Mouse (Mus musculus) hindbrain, embryonic 15.5 days (tissue): ENCODE measurements around the gene Arf3. TPM values are rescaled to one million over a fixed set of nuclear protein-coding genes. Genes with fewer than 3 reads are reported as not detected.
"Not testable (repeated sequence)": the region's sequence is repeated elsewhere in the genome, so short reads cannot be mapped to it uniquely, and the experiment has no call there.

Experiments
- ATAC-seq: fragments of 200-750 bp; cut with Nextera tagmentation; 2 replicates; pipeline ENCODE4 v1.8.0; 2017; ENCODE audit warnings: low read depth, moderate number of reproducible peaks, moderate TSS enrichment; ENCODE audit not compliant: low FRiP score
- H3K27ac ChIP-seq: fragments of 300-500 bp; sonication (generic); replicated peaks from 2 replicates; pipeline ENCODE4 v1.5.1; 2015; ENCODE audit warnings: mild to moderate bottlenecking, inconsistent platforms
- H3K27me3 ChIP-seq: fragments of 300-500 bp; sonication (generic); 2 replicates; pipeline ENCODE4 v1.6.1; 2015; ENCODE audit warnings: control low read depth, inconsistent platforms
- H3K36me3 ChIP-seq: fragments of 300-500 bp; sonication (generic); 2 replicates; pipeline ENCODE4 v1.6.1; 2015; ENCODE audit warnings: control low read depth, inconsistent platforms
- H3K4me1 ChIP-seq: fragments of 300-500 bp; sonication (generic); replicated peaks from 2 replicates; pipeline ENCODE4 v1.6.1; 2015; ENCODE audit warnings: control low read depth, inconsistent platforms
- H3K4me2 ChIP-seq: fragments of 300-500 bp; sonication (generic); 2 replicates; pipeline ENCODE4 v1.6.1; 2015; ENCODE audit warnings: moderate library complexity, mild to moderate bottlenecking, inconsistent platforms
- H3K4me3 ChIP-seq: fragments of 300-500 bp; sonication (generic); 2 replicates; pipeline ENCODE4 v1.5.1; 2015; ENCODE audit warnings: mild to moderate bottlenecking, inconsistent platforms
- H3K9ac ChIP-seq: fragments of 300-500 bp; sonication (generic); 2 replicates; pipeline ENCODE4 v1.6.1; 2015; ENCODE audit warnings: inconsistent platforms
- H3K9me3 ChIP-seq: fragments of 300-500 bp; sonication (generic); 2 replicates; pipeline ENCODE4 v1.6.1; 2016; ENCODE audit warnings: control low read depth, inconsistent platforms
- WGBS: fragments of 180-500 bp; shearing (Covaris S2); methylation state at CpG from one replicate; pipeline ENCODE4 v1.1.7; 2015; 5-methylcytosine and 5-hydroxymethylcytosine counted together
- polyA plus RNA-seq: library from polyadenylated mRNA; unstranded; fragments of >200 nt; fragmentation: Nextera tagmentation; extraction: Ambion mirVana; gene quantifications from 2 replicates; pipeline ENCODE4 v1.2.1, GENCODE M21; 2015

The Arf3 gene
- polyA plus RNA-seq, 1 experiment from 2014 or later, result 107 TPM

DNA sequence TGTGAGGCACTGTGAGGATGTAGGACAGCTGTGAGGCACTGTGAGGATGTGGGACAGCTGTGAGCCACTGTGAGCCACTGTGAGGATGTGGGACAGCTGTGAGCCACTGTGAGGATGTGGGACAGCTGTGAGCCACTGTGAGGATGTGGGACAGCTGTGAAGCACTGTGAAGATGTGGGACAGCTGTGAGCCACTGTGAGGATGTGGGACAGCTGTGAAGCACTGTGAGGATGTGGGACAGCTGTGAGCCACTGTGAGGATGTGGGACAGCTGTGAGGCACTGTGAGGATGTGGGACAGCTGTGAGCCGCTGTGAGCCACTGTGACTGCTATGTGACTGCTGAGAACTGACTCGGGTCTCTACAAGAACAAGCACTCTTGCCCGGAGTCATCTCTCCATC is 19.2 kb downstream of the Arf3 start:
- WGBS, result 97% methylated on average over 3 of the region's 3 CpGs
- H3K9ac ChIP-seq, H3K9me3 ChIP-seq, H3K27ac ChIP-seq, H3K27me3 ChIP-seq, H3K4me3 ChIP-seq, H3K4me1 ChIP-seq, ATAC-seq, H3K4me2 ChIP-seq: not testable (repeated sequence)
- H3K36me3 ChIP-seq, result peaks cover 34% of the 10 kb centered on the region

DNA sequence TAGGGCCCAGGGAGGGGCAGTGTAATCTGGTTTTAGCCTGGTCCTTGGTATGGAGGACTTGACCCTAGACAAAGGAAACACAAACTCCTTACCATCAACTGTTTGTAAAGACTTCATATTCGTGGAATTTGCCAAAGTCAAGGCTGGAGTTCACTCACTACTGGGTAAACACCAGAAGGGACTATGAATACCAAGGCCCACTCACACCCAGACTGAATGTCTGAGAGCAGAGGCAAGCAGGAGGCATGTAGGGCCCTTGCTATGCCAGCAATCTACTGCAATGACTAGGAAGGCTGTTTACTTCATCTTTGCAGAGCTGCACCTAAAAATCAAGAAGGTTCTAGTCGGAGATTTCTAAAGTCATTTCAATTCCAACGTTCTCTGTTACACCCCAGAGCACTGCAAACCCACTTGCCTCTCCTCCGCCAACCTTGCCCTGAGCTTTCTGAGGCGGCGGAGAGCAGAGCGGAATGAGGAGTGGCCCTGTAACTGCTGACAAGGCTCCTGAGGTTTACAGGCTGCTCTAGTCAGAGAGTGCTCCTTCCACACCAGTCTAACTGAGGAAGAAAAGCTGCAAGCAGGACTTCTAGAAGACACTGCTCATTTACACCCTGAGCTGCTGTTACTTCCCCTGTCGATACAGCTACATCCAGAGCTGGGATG is 20.1 kb downstream of the Arf3 start:
- Histone ChIP-seq H3K4me3 (no peak overlapping the region), H3K27me3 (no peaks in the 10 kb centered on the region), H3K4me2 (no peak overlapping the region), H3K9ac (no peak overlapping the region), H3K36me3 (peaks cover 38% of the 10 kb centered on the region), H3K4me1 (no peaks in the 10 kb centered on the region), H3K9me3 (no peaks in the 10 kb centered on the region), H3K27ac (no peak overlapping the region)
- no peak for ATAC-seq
- WGBS, result 83% methylated on average over 8 of the region's 8 CpGs

DNA sequence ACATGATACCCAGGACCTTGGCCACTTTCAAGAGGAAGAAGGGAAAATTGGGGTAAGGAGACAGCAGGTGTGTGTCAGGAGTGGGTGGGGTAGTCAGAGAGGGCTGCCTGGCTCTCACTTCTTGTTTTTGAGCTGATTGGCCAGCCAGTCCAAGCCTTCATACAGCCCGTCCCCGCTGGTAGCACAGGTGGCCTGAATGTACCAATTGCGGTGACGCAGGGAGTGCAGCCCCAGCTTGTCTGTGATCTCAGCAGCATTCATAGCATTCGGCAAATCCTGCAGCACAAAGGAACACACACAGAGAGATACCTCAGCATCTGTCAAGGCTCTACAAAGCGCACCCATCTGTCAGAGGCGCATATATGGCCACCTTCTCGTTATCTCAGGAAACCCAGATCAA is 22.8 kb downstream of the Arf3 start:
- Histone ChIP-seq H3K36me3 (peaks cover 57% of the 10 kb centered on the region), H3K27me3 (no peaks in the 10 kb centered on the region), H3K4me2 (no peak overlapping the region), H3K4me1 (no peaks in the 10 kb centered on the region), H3K9me3 (no peaks in the 10 kb centered on the region), H3K9ac (no peak overlapping the region), H3K27ac (no peak overlapping the region), H3K4me3 (no peak overlapping the region)
- no peak for ATAC-seq
- WGBS, result 88% methylated on average over 8 of the region's 8 CpGs

DNA sequence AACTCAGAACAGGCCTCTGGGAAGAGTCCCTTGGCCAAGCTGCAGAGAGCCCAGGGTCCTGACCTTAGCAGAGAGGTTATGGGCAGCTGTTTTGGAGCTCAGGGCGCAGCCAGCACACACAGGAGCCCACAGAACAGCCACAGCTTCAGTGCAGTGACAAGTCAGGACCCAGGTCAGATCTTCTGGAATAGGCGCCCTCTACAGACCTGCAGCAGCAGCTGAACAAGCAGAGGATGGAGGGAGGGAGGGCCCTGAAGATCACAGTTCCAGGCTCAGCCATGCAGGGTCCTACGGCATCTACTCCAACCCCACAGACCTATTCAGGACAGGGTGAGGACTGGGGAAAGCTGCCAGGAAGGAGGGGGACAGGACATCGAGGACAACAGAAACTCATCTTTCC is 24.2 kb downstream of the Arf3 start:
- no peak overlapping the region for H3K27ac ChIP-seq
- H3K27me3 ChIP-seq, result no peaks in the 10 kb centered on the region
- 0 out of 2 replicates have a peak, but pooled peaks have one; percentile 19 for ATAC-seq
- WGBS, result 63% methylated on average over 4 of the region's 4 CpGs
- H3K4me2 ChIP-seq, result no peak overlapping the region
- H3K4me1 ChIP-seq, result no peaks in the 10 kb centered on the region
- no peak overlapping the region for H3K4me3 ChIP-seq
- no peaks in the 10 kb centered on the region for H3K9me3 ChIP-seq
- H3K36me3 ChIP-seq, result peaks cover 59% of the 10 kb centered on the region
- H3K9ac ChIP-seq, result no peak overlapping the region

DNA sequence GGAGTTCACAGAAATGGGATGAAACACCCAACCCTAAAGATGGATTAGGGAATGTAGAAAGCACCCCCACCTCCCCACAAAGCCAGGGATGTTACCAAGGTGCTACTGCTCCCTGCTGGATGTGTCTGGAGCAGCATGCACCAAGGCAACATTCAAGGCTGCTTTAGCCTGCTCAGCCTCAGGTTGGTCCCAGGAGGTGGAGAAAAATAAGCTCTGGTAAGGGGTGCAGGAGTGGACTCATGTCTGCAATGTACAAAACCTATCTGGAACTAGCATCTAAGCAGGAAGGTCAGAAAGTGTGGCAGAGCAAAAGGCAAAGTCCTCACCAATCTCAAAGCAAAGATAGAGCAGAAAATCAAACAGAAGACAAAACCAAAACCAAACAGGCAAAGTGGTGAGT is 25.1 kb downstream of the Arf3 start:
- Histone ChIP-seq H3K4me1 (no peaks in the 10 kb centered on the region), H3K4me3 (no peak overlapping the region), H3K27me3 (no peaks in the 10 kb centered on the region), H3K4me2 (no peak overlapping the region), H3K36me3 (peaks cover 59% of the 10 kb centered on the region), H3K9me3 (no peaks in the 10 kb centered on the region), H3K9ac (no peak overlapping the region), H3K27ac (no peak overlapping the region)
- ATAC-seq, result no peak

GRCm38 (mm10) chr15:98736521-98736920 is 26.5 kb downstream of the Arf3 start:
- 91% methylated on average over 10 of the region's 10 CpGs for WGBS
- no peak for ATAC-seq
- Histone ChIP-seq H3K4me2 (no peak overlapping the region), H3K9me3 (no peaks in the 10 kb centered on the region), H3K4me1 (no peaks in the 10 kb centered on the region), H3K9ac (no peak overlapping the region), H3K36me3 (peaks cover 51% of the 10 kb centered on the region), H3K27me3 (no peaks in the 10 kb centered on the region), H3K4me3 (no peak overlapping the region), H3K27ac (no peak overlapping the region)

GRCm38 (mm10) chr15:98733976-98734566 is 28.9 kb downstream of the Arf3 start:
- Histone ChIP-seq H3K4me3 (no peak overlapping the region), H3K9me3 (no peaks in the 10 kb centered on the region), H3K27ac (no peak overlapping the region), H3K27me3 (no peaks in the 10 kb centered on the region), H3K9ac (no peak overlapping the region), H3K4me1 (no peaks in the 10 kb centered on the region), H3K4me2 (no peak overlapping the region), H3K36me3 (peaks cover 27% of the 10 kb centered on the region)
- 89% methylated on average over 5 of the region's 5 CpGs for WGBS
- ATAC-seq, result no peak

- no peak overlapping the region for H3K9ac ChIP-seq
- H3K4me2 ChIP-seq, result no peak overlapping the region
- H3K4me3 ChIP-seq, result no peak overlapping the region
- 84% methylated on average over 6 of the region's 6 CpGs for WGBS
- H3K4me1 ChIP-seq, result no peaks in the 10 kb centered on the region
- H3K27me3 ChIP-seq, result no peaks in the 10 kb centered on the region
- no peak overlapping the region for H3K27ac ChIP-seq
- ATAC-seq, result no peak
- no peaks in the 10 kb centered on the region for H3K9me3 ChIP-seq
- peaks cover 21% of the 10 kb centered on the region for H3K36me3 ChIP-seq
Measured at GRCm38 (mm10) chr15:98733370-98733769, 29.6 kb downstream of the Arf3 start.

GRCm38 (mm10) chr15:98732006-98732531 is 30.9 kb downstream of the Arf3 start:
- Histone ChIP-seq H3K27ac (no peak overlapping the region), H3K4me2 (no peak overlapping the region), H3K36me3 (peaks cover 16% of the 10 kb centered on the region), H3K4me3 (no peak overlapping the region), H3K9ac (no peak overlapping the region), H3K4me1 (peaks cover 12% of the 10 kb centered on the region), H3K27me3 (no peaks in the 10 kb centered on the region; the same call in 1 of the 2 replicates), H3K9me3 (no peaks in the 10 kb centered on the region)
- no peak for ATAC-seq
- WGBS, result 68% methylated on average over 8 of the region's 8 CpGs

DNA sequence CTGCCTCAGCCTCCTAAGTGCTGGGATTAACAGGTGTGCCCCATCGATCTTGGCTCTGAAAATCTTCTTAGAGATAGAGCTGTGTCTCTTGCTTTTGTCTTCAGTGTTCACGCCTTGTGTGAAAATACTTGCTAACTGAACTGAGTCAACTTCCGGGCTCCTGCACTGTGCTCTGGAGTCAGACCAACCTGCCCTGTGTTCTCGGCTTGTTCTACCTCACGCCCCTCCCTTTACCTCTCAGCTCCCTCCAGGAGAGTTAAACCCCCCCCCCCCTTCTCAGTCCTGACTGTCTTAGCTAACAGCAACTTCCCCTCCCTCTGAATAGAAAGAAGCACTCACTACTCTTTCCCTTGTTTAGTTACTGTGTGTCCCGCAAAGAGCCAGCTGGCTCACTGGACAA is 32.2 kb downstream of the Arf3 start:
- Histone ChIP-seq H3K4me3 (no peak overlapping the region), H3K4me2 (no peak overlapping the region), H3K9ac (no peak overlapping the region), H3K36me3 (0 out of 2 replicates have a peak, but pooled peaks cover 3% of the 10 kb centered on the region), H3K9me3 (no peaks in the 10 kb centered on the region), H3K27me3 (peaks cover 10% of the 10 kb centered on the region; the same call in 1 of the 2 replicates), H3K4me1 (peaks cover 16% of the 10 kb centered on the region), H3K27ac (no peak overlapping the region)
- no peak for ATAC-seq
- 83% methylated on average over 6 of the region's 6 CpGs for WGBS

DNA sequence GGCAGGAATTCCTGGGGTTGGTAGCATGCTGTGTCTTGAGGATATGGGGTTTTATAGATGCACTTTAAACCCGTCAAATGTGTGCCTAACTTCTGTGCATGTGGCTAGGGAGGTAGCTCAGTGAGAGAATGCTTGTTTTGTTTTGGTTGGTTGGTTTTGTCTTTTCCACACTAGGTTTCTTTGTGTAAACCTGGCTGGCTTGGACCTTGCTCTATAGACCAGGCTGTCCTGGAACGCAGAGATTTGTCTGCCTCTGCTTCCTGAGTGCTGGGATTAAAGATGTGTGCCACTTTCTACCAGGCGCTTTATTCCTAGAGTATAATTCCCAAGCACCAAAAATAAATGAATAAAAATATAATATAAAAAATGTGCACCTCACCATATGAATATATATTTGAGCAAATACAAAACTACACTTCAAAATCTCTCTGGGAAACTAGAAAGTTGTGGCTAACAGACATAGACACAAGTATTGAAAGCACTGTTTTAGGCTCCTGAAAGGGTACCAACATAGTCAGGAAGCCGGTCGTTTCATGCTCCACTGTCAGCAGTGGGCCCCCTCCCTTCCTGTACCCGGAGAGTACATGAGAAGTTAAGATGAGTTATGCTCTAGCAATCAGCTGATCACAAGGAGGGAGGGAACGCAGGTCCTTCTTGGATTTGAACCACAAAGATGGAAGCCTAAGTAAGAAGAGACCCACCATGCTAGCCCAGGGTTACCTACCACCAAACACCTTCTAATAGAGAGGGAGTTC is 33.0 kb downstream of the Arf3 start:
- no peak overlapping the region for H3K4me2 ChIP-seq
- H3K27me3 ChIP-seq, result peaks cover 10% of the 10 kb centered on the region; the same call in 1 of the 2 replicates
- H3K27ac ChIP-seq, result no peak overlapping the region
- H3K9ac ChIP-seq, result no peak overlapping the region
- H3K4me1 ChIP-seq, result peaks cover 16% of the 10 kb centered on the region
- no peak overlapping the region for H3K4me3 ChIP-seq
- 76% methylated on average over 7 of the region's 7 CpGs for WGBS
- no peaks in the 10 kb centered on the region for H3K9me3 ChIP-seq
- no peak for ATAC-seq
- H3K36me3 ChIP-seq, result no peaks in the 10 kb centered on the region

- peak overlapping the region; percentile 49 for H3K4me3 ChIP-seq
- H3K27ac ChIP-seq, result no peak overlapping the region
- peak overlapping the region; percentile 92 for H3K4me2 ChIP-seq
- peaks cover 10% of the 10 kb centered on the region; the same call in 1 of the 2 replicates for H3K27me3 ChIP-seq
- no peaks in the 10 kb centered on the region for H3K36me3 ChIP-seq
- H3K9ac ChIP-seq, result no peak overlapping the region
- peaks cover 22% of the 10 kb centered on the region for H3K4me1 ChIP-seq
- WGBS, result 37% methylated on average over 9 of the region's 9 CpGs
- H3K9me3 ChIP-seq, result no peaks in the 10 kb centered on the region
- ATAC-seq, result no peak
Measured at GRCm38 (mm10) chr15:98728366-98728765, 34.6 kb downstream of the Arf3 start.
